Mouse (Mus musculus): Measurements from ENCODE around the gene Pitpnm3.

DNA sequence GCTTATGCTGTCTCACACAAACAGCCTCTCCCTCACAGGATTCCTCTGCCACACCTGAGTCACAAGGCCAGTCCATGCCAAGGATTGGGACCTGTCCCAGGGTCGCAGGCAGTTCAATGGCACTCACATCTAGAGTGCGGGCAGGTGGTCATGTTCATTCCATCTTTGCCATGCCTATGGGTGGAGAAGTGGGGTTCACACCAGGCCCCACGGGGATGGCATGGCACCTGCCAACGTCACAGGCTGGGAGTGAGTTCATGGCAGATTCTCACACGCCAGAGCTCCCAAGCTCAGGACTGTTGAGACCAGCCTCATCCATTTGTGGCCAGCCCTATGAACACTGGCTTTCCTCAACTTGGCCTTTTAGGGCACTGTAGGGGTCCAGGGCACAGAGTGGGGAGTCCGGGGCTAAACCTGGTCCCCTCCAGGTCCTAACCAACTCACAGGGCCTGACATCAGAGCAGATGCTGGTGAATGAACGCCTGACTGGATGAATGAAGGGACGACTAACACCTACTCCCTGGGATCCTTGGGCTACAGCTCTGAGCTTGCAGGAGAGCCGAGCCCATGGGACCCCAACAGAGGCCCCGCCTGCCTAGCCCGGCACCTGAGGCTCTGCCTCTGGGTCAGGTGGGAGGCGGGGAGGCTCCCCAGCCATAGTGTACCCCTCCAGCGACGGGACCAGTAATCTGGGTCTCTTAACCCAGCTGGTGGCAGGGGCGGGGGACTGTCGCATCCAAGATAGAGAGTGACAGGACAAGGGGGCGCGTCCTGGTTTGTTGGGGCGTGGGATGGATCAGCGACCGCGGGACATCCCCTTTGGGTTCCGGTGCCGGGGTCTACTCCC is 819 bp downstream of the Pitpnm3 start:
- no peak for TF ChIP-seq CTCF (IDR thresholded peaks at IDR 0.05; ENCODE audit: borderline replicate concordance, insufficient read depth, low read length)
- no peak for TF ChIP-seq POLR2A (IDR thresholded peaks at IDR 0.05; ENCODE audit: low read depth, low read length)
